Mouse (Mus musculus) liver, embryonic 11.5 days (tissue): ENCODE measurements around the gene Tnfrsf18. TPM values are rescaled to one million over a fixed set of nuclear protein-coding genes. Genes with fewer than 3 reads are reported as not detected.

Source experiments
- ATAC-seq: fragments of 200-750 bp; cut with Nextera tagmentation; replicated peaks from 2 replicates; pipeline ENCODE4 v1.8.0; 2017; ENCODE audit warnings: moderate number of reproducible peaks, mild to moderate bottlenecking, moderate TSS enrichment, moderate library complexity; ENCODE audit not compliant: low FRiP score
- DNase-seq: peaks from one replicate; pipeline ENCODE4 v3.0.0-alpha.2; 2017; ENCODE audit warnings: low spot score
- H3K27ac ChIP-seq: fragments of 300-500 bp; sonication (generic); 2 replicates; pipeline ENCODE4 v1.5.1; 2014; ENCODE audit warnings: mild to moderate bottlenecking, low read depth, low read length, control low read depth
- H3K27me3 ChIP-seq: fragments of 300-500 bp; sonication (generic); replicated peaks from 2 replicates; pipeline ENCODE4 v1.6.1; 2014; ENCODE audit warnings: low read length, mixed read lengths; ENCODE audit not compliant: control insufficient read depth, insufficient read depth
- H3K36me3 ChIP-seq: fragments of 300-500 bp; sonication (generic); 2 replicates; pipeline ENCODE4 v1.6.1; 2014; ENCODE audit warnings: mild to moderate bottlenecking, low read length, moderate library complexity, mixed read lengths; ENCODE audit not compliant: control insufficient read depth, insufficient read depth
- H3K4me1 ChIP-seq: fragments of 300-500 bp; sonication (generic); replicated peaks from 2 replicates; pipeline ENCODE4 v1.6.1; 2014; ENCODE audit warnings: low read length, mixed read lengths; ENCODE audit not compliant: control insufficient read depth, insufficient read depth
- H3K4me2 ChIP-seq: fragments of 300-500 bp; sonication (generic); 2 replicates; pipeline ENCODE4 v1.6.1; 2014; ENCODE audit warnings: mild to moderate bottlenecking, control low read depth, moderate library complexity
- H3K4me3 ChIP-seq: fragments of 300-500 bp; sonication (generic); 2 replicates; pipeline ENCODE4 v1.5.1; 2014; ENCODE audit warnings: low read depth, low read length, control low read depth
- H3K9ac ChIP-seq: fragments of 300-500 bp; sonication (generic); 2 replicates; pipeline ENCODE4 v1.6.1; 2014; ENCODE audit warnings: low read depth, low read length, control low read depth
- H3K9me3 ChIP-seq: fragments of 300-500 bp; sonication (generic); 2 replicates; pipeline ENCODE4 v1.6.1; 2016; ENCODE audit warnings: low read length, inconsistent platforms, mixed read lengths; ENCODE audit not compliant: control insufficient read depth
- WGBS: fragments of 180-500 bp; shearing (Covaris S2); extraction: QIAGEN DNeasy Blood & Tissue Kit; methylation state at CpG from one replicate; pipeline ENCODE4 v1.1.7; 2014; 5-methylcytosine and 5-hydroxymethylcytosine counted together
- polyA plus RNA-seq: library from polyadenylated mRNA; unstranded; fragments of >200 nt; fragmentation: Nextera tagmentation; extraction: Ambion mirVana; gene quantifications from 2 replicates; pipeline ENCODE4 v1.2.1, GENCODE M21; 2014

Gene Tnfrsf18
- polyA plus RNA-seq, 1 experiment from 2014 or later: 1.0 TPM

DNA sequence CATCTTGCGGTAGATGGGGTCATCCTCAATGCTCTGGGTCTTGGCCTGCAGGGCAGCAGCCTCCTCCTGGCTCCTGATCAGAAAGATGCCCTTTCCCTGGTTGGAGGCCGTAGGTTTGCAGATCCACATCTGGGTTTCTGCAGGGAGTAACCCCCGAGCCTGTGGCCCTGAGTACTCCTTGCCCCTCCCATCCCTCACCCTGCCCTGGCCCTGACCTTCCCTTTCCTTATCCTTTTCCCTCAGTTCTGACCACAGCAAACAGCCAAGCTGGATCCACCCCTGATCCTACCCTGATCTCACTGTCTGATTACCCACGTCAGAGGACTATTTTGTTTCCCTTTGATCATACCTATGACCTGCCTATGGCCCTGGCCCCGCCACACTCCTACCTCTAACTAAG lies 18.8 kb downstream of the Tnfrsf18 start:
- no peaks in the 10 kb centered on the region for H3K36me3 ChIP-seq

DNA sequence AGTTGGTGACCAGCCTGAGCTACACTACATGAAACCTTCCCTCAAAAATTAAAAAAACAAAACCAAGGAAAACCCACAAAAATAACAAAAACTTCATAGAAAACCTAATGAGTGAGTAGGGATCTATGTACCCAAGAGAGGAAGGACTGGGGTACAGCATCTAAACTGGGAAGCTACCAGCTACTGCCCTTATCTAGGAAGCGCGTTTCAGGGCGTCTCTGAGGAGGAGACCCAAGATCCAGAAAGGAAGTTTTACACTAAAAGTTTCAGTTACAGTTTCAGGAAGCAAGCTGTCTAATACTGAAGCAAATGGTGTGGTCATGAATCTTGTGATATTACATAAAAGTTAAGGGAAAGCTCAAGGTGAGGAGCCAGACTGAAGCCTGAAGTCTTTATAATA lies 23.8 kb downstream of the Tnfrsf18 start:
- no peak for ATAC-seq
- DNase-seq: no peak
- Histone ChIP-seq H3K4me1 (no peaks in the 10 kb centered on the region), H3K27me3 (no peaks in the 10 kb centered on the region), H3K9ac (no peak overlapping the region), H3K27ac (no peak overlapping the region), H3K4me3 (no peak overlapping the region), H3K9me3 (no peaks in the 10 kb centered on the region), H3K4me2 (no peak overlapping the region), H3K36me3 (no peaks in the 10 kb centered on the region)
- 54% methylated on average over 3 of the region's 3 CpGs for WGBS

More for the DNA sequence above, 18.8 kb downstream of the Tnfrsf18 start:
- ATAC-seq (no peak), DNase-seq (no peak)
- Histone ChIP-seq H3K27ac (no peak overlapping the region), H3K9ac (no peak overlapping the region), H3K27me3 (no peaks in the 10 kb centered on the region), H3K4me3 (no peak overlapping the region), H3K4me1 (no peaks in the 10 kb centered on the region), H3K4me2 (no peak overlapping the region), H3K9me3 (no peaks in the 10 kb centered on the region)
- WGBS: 50% methylated on average over 5 of the region's 5 CpGs

DNA sequence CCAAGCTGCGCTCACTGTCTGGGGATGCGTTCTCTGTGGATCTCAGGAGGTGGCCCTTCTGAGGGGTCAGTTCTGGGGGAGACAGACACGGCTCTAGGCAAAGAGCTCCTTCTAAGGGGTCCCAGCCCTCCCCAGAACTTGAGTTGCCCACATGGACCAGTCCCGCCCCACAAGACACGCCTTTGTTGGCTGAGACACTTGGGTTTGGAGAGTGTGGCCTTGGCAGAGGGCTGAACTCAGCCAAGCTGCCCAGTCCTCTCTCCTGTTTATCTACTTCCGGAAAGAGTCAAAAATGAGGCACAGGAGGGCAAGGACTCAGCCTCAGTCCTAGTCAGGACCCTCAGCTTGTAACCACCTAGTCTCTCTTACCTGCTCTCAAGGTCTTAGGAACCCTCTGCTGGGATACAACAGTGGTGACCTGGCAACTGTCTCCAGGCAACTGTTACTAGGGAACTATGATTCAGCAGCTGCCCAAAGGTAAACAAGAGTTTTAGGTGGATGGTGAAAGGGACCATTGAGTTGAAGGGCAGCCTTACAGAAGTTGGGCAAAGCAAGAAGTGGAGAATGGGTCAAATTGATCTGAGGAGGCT lies 24.5 kb downstream of the Tnfrsf18 start:
- no peak overlapping the region for H3K4me3 ChIP-seq
- no peak overlapping the region for H3K9ac ChIP-seq
- no peak overlapping the region for H3K4me2 ChIP-seq
- no peaks in the 10 kb centered on the region for H3K9me3 ChIP-seq
- DNase-seq (no peak), ATAC-seq (no peak)
- no peaks in the 10 kb centered on the region for H3K36me3 ChIP-seq
- no peaks in the 10 kb centered on the region for H3K27me3 ChIP-seq
- H3K4me1 ChIP-seq: no peaks in the 10 kb centered on the region
- WGBS: 64% methylated on average over 6 of the region's 6 CpGs
- no peak overlapping the region for H3K27ac ChIP-seq

DNA sequence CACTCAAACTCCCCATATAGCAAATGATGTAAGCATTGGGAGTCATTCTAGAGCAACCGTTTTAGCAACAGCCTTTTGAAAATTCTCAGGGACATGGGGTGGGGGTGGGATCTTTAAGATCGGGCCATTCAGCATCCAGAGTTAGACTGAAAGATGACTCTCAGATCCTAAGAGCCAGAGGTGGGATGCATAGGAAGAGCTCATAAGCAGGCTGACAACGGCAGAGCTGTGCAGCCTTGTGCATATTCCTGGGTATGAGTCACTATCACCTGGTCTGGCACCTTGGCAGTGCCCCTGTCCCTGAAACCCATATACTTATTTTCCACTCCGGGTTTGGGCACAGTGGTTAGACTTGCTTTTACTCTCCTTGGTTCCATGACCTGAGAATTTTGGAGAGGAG lies 27.1 kb downstream of the Tnfrsf18 start:
- Histone ChIP-seq H3K27ac (no peak overlapping the region), H3K36me3 (no peaks in the 10 kb centered on the region), H3K27me3 (no peaks in the 10 kb centered on the region), H3K4me3 (no peak overlapping the region), H3K4me1 (no peaks in the 10 kb centered on the region), H3K9me3 (no peaks in the 10 kb centered on the region), H3K9ac (no peak overlapping the region), H3K4me2 (no peak overlapping the region)
- 73% methylated on average over 4 of the region's 4 CpGs for WGBS
- no peak for DNase-seq
- ATAC-seq: no peak

DNA sequence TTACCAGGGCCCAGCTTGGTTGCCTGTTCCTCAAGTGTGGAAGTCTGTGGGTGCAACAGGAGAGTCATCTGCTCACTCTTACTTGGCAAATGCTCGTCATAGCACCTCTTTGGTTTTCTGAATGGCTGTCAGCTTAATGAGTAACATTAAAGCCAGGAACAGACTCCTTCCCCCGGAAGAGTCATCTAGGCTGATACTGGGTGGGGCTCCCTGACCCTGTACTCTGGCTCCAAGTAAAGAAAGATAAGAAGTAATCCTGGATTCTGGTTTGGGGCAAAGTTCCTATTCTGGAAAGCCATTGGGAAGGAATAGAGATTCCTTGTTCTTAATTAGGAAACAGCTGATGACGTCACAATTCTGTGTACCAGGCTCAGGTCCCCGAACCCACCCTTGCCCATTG lies 28.2 kb downstream of the Tnfrsf18 start:
- ATAC-seq: no peak
- 77% methylated on average over 4 of the region's 4 CpGs for WGBS

DNA sequence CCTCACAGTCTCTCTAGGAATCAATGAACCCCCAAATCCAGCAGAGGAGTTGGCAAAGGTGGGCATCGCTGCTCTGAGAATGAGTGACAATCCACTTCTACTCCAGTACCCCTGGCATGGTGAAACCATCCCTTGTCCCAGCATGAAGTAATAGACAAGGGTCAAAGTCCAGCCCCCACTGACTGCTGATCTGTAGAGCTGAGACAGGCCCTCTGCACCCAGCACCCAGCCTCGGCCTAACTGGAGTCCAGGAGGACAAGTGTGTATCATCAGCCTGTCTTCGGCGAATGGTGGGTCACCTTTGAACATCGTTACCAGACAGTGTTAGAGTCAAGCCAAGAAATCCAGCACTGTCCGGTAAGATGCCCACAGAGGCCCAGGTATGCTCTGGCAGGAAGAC lies 28.6 kb downstream of the Tnfrsf18 start:
- no peaks in the 10 kb centered on the region for H3K4me1 ChIP-seq
- H3K9ac ChIP-seq: no peak overlapping the region
- H3K9me3 ChIP-seq: no peaks in the 10 kb centered on the region
- WGBS: 87% methylated on average over 6 of the region's 6 CpGs
- no peaks in the 10 kb centered on the region for H3K36me3 ChIP-seq
- ATAC-seq (no peak), DNase-seq (no peak)
- H3K4me2 ChIP-seq: no peak overlapping the region
- H3K27ac ChIP-seq: no peak overlapping the region
- H3K4me3 ChIP-seq: no peak overlapping the region
- 0 out of 2 replicates have a peak, but pooled peaks cover 2% of the 10 kb centered on the region for H3K27me3 ChIP-seq

More for the DNA sequence above, 28.2 kb downstream of the Tnfrsf18 start:
- Histone ChIP-seq H3K4me3 (no peak overlapping the region), H3K27me3 (0 out of 2 replicates have a peak, but pooled peaks cover under 1% of the 10 kb centered on the region), H3K9me3 (no peaks in the 10 kb centered on the region), H3K27ac (no peak overlapping the region), H3K4me1 (no peaks in the 10 kb centered on the region), H3K9ac (no peak overlapping the region), H3K4me2 (no peak overlapping the region), H3K36me3 (no peaks in the 10 kb centered on the region)
- DNase-seq: no peak

DNA sequence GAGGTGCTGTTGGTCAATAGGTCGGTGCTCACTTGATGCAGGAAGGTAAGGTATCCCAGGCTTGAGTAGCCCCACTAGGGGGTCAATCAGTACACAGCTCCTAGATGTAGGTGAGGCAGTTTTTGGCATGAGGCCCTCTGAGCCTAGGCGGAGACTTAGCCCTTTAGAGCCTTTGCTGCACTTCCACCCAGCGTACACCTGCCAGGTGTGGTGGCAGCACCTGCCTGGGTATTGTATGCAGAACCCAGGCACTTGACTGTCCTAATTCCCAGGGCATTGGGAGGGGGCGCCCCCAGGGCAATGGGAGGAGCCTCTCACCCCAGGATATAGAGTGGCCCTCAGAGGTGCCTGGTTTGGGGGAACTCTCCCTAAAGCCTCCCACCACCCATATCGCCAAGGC lies 29.2 kb downstream of the Tnfrsf18 start:
- H3K27ac ChIP-seq: no peak overlapping the region
- no peak for ATAC-seq
- H3K9ac ChIP-seq: no peak overlapping the region
- no peaks in the 10 kb centered on the region for H3K36me3 ChIP-seq
- no peak overlapping the region for H3K4me2 ChIP-seq
- 78% methylated on average over 5 of the region's 5 CpGs for WGBS
- H3K4me3 ChIP-seq: no peak overlapping the region
- H3K9me3 ChIP-seq: no peaks in the 10 kb centered on the region
- no peaks in the 10 kb centered on the region for H3K4me1 ChIP-seq
- 0 out of 2 replicates have a peak, but pooled peaks cover 2% of the 10 kb centered on the region for H3K27me3 ChIP-seq
- no peak for DNase-seq

DNA sequence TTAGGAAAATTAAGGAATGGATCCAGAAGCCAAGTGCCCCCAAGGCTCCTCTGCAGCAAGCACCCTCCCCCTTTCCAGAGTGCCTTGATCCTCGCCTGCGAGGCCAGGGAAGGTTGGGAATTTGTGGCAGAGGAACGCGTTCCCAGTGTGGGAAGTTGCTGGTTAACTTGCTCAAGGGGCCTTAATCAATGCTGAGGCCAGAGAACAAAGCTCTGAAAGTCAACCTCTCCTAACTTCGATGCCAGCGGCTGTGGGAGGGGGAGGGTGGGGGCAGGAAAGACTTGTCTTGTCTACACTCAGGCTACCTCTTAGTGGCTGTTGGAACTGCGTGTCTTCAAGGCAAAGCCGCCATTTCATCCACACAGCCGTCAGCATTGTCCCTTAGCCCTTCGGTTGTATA lies 31.7 kb downstream of the Tnfrsf18 start:
- H3K4me2 ChIP-seq: no peak overlapping the region
- DNase-seq: no peak
- H3K4me3 ChIP-seq: no peak overlapping the region

DNA sequence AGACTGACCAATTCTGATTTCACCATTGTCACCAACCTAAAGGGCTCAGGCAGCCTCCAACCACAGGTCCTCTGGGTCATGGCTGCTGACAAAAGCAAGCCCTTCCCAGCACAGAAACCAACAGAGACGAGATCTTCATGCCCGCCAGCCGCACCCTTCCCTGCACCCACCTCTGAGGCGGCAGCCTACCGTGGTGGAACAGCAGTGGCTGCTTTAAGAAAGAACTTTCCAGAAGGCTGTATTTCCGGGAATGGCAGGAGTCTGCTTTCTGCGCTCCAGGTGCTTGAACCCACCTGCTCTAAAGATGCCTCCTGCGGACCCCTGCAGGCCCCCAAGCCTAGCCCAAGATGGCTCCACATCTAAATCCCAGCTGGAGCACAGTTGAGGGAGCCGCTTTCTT lies 32.9 kb downstream of the Tnfrsf18 start:
- Histone ChIP-seq H3K4me2 (no peak overlapping the region), H3K4me1 (no peaks in the 10 kb centered on the region), H3K4me3 (no peak overlapping the region), H3K9me3 (no peaks in the 10 kb centered on the region), H3K36me3 (no peaks in the 10 kb centered on the region), H3K27me3 (0 out of 2 replicates have a peak, but pooled peaks cover 2% of the 10 kb centered on the region), H3K27ac (no peak overlapping the region), H3K9ac (no peak overlapping the region)
- no peak for ATAC-seq
- no peak for DNase-seq
- 63% methylated on average over 9 of the region's 9 CpGs for WGBS

More for the DNA sequence above, 31.7 kb downstream of the Tnfrsf18 start:
- no peaks in the 10 kb centered on the region for H3K9me3 ChIP-seq
- H3K9ac ChIP-seq: no peak overlapping the region
- H3K27ac ChIP-seq: no peak overlapping the region
- H3K27me3 ChIP-seq: 0 out of 2 replicates have a peak, but pooled peaks cover 2% of the 10 kb centered on the region
- no peak for ATAC-seq
- H3K4me1 ChIP-seq: no peaks in the 10 kb centered on the region
- 68% methylated on average over 10 of the region's 10 CpGs for WGBS
- H3K36me3 ChIP-seq: no peaks in the 10 kb centered on the region
